Mouse (Mus musculus) small intestine, adult 2 months (tissue): ENCODE measurements around the gene Elmo1.

Source experiments
- CTCF ChIP-seq: fragments of 200-500 bp; IDR thresholded peaks from 2 replicates; pipeline ENCODE4 v1.5.1; 2012; ENCODE audit warnings: low read depth, mild to moderate bottlenecking, control low read depth, inconsistent platforms, low read length, moderate library complexity, mixed read lengths; ENCODE audit not compliant: insufficient replicate concordance, insufficient read length; ENCODE audit errors: extremely low read depth
- POLR2A ChIP-seq: fragments of 200-500 bp; IDR thresholded peaks from 2 replicates; pipeline ENCODE4 v1.6.1; 2012; ENCODE audit warnings: low read depth, mild to moderate bottlenecking, control low read depth, inconsistent platforms, low read length, moderate library complexity

GRCm38 (mm10) chr13:20299424-20299823 lies 209.0 kb downstream of the Elmo1 start:
- TF ChIP-seq CTCF (no peak), POLR2A (no peak)
